12 mouse cellular contexts compared by ENCODE assay signal in genomic region chr5:133385374-133386349, GRCm38 (mm10).
A peak's percentile ranks its signal among the peaks of the same experiment; 100 is the strongest.
DNase-seq lines count a peak whose midpoint lies in the region; ATAC-seq lines count a peak whose summit lies in the region.
"Had no signal": no experiment of that assay in that cellular context is flagged by ENCODE, and none has a peak within 500 bp of the region (broad histone marks: within the 10 kb centered on the region; RNA-seq: fewer than 3 reads in every experiment).

No protein-coding gene starts in this region.

- no peak overlapping the region for H3K4me2 ChIP-seq in forebrain, embryonic 16.5 days (ENCODE audit: low read length)
- no peak overlapping the region for H3K4me2 ChIP-seq in heart, embryonic 14.5 days (ENCODE audit: low read length)
- H3K4me2 ChIP-seq: liver, embryonic 13.5 days had no signal

- no peaks in the 10 kb centered on the region for H3K9me3 ChIP-seq in forebrain, embryonic 16.5 days (ENCODE audit: control insufficient read depth, low read length)
- H3K9me3 ChIP-seq in heart, embryonic 14.5 days (ENCODE audit: control insufficient read depth, low read length), result no peaks in the 10 kb centered on the region

- intact Hi-C loops in left cerebral cortex, postnatal 25 days (cut with DNase I), result no loop called here

- peaks cover 24% of the 10 kb centered on the region for H3K4me1 ChIP-seq in forebrain, embryonic 16.5 days (replicated peaks; ENCODE audit: control insufficient read depth, insufficient read depth, low read length)
- peaks cover 9 to 20% of the 10 kb centered on the region in 2 experiments for H3K4me1 ChIP-seq in heart, embryonic 14.5 days (ENCODE audit: control insufficient read depth in 2 of 2, insufficient read depth in 2 of 2, low read length in 2 of 2)
- H3K4me1 ChIP-seq: liver, embryonic 13.5 days had no signal

- no peak overlapping the region for H3K27ac ChIP-seq in forebrain, embryonic 16.5 days (ENCODE audit: low read length)
- H3K27ac ChIP-seq in heart, embryonic 14.5 days (replicated peaks in 1 of 2; ENCODE audit: control insufficient read depth in 1 of 2, insufficient read depth in 1 of 2, low read depth in 2 of 2, low read length in 2 of 2), result peak overlapping the region; percentile 46 to 61
- H3K27ac ChIP-seq: liver, embryonic 13.5 days had no signal

- 31% methylated on average over 10 of the region's 10 CpGs for WGBS in forebrain, embryonic 16.5 days
- WGBS in heart, embryonic 14.5 days, result 17% methylated on average over 10 of the region's 10 CpGs

- no peak overlapping the region for H3K9ac ChIP-seq in forebrain, embryonic 16.5 days (replicated peaks; ENCODE audit: low read depth, low read length)
- no peak overlapping the region for H3K9ac ChIP-seq in heart, embryonic 14.5 days (ENCODE audit: low read length)
- H3K9ac ChIP-seq: liver, embryonic 13.5 days had no signal

- no peak overlapping the region for H3K4me3 ChIP-seq in forebrain, embryonic 16.5 days (replicated peaks; ENCODE audit: low read length)
- no peak overlapping the region for H3K4me3 ChIP-seq in heart, embryonic 14.5 days (ENCODE audit: control insufficient read depth in 1 of 2, insufficient read depth in 1 of 2, low read depth in 1 of 2, low read length in 2 of 2)
- H3K4me3 ChIP-seq: erythroblast, embryonic 14.5 days; liver, embryonic 13.5 days had no signal

- no peaks in the 10 kb centered on the region for H3K36me3 ChIP-seq in forebrain, embryonic 16.5 days (ENCODE audit: control insufficient read depth, insufficient read depth)
- no peaks in the 10 kb centered on the region for H3K36me3 ChIP-seq in heart, embryonic 14.5 days (ENCODE audit: control insufficient read depth, insufficient read depth, low read length)
- H3K36me3 ChIP-seq: liver, embryonic 13.5 days had no signal

- ATAC-seq in forebrain, embryonic 16.5 days, result peak; percentile 57
- peak; percentile 87 for ATAC-seq in heart, embryonic 14.5 days (ENCODE audit: insufficient number of reproducible peaks, insufficient read depth, low FRiP score, low read depth)
- no peak for ATAC-seq in megakaryocyte-erythroid progenitor cell, adult 5-6 weeks (replicated peaks; ENCODE audit: low FRiP score, low TSS enrichment, poor library complexity, severe bottlenecking)

- peak; percentile 20 for DNase-seq in lung, postnatal 14 days
- no peak for DNase-seq in lung, postnatal 25 days (ENCODE audit: low spot score)
- DNase-seq in retina, postnatal 1 day, result peak; percentile 42
- DNase-seq in left cerebral cortex, postnatal 25 days (ENCODE audit: low spot score in 2 of 2), result no peak
- DNase-seq: adrenal gland, adult 8-10 months; cerebellum, adult 9-11 months; liver, embryonic 13.5 days; thymus, postnatal 36 days had no signal

- no peaks in the 10 kb centered on the region for H3K27me3 ChIP-seq in forebrain, embryonic 16.5 days (replicated peaks; ENCODE audit: control insufficient read depth, insufficient read depth, low read length)
- peaks cover 48% of the 10 kb centered on the region for H3K27me3 ChIP-seq in heart, embryonic 14.5 days (ENCODE audit: control insufficient read depth, insufficient read depth, low read length)
- H3K27me3 ChIP-seq: liver, embryonic 13.5 days had no signal

Comparison
In these comparisons a context has a peak if more than half of its experiments do, and no peak if none do; other contexts are left out.
1. DNase-seq: peak in lung, postnatal 14 days (single experiment) and retina, postnatal 1 day (single experiment); none in lung, postnatal 25 days (single experiment) and left cerebral cortex, postnatal 25 days (0 of 2).